Comparison of ENCODE assay signal across 26 mouse cellular contexts in the genomic region with DNA sequence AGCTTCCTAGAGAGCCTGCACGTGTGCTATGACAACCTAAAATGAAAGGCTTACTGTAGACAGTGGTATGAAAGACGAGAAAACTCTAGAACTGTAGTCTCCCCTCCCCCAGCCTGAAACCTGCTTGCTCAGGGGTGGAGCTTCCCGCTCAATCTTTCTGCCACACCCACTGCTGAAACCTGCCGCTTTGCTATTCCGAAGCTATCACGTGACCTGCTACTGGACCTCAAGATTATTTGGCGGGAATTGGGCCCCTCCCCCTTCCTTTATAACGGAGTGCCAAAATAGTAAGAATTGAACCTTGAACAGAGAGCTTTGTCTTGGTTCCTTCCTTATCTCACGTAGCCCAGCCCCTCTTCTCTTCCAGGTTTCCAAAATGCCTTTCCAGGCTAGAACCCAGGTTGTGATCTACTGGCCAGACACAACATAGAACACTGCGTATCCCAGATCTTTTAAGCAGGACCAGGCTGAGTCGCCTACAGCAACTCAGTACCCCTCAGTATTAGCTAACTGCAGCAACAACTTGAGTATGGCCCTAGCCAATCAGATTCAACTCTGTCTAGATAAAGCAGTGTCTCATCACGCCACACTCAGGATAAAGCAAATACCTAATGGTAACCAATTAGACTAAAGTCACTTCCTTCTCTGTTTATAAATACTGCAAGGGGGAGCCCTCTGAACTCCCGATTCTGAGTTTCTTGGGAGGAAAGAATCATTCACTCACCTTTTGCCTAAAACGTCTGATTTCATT. TPM values are rescaled to one million over a fixed set of nuclear protein-coding genes. Genes with fewer than 3 reads are reported as not detected.
DNase-seq lines count a peak whose midpoint lies in the region; ATAC-seq and TF ChIP-seq lines count a peak whose summit lies in the region.
"Had no signal": no experiment of that assay in that cellular context is flagged by ENCODE, and none has a peak within 500 bp of the region (broad histone marks: within the 10 kb centered on the region; RNA-seq: fewer than 3 reads in every experiment).

No protein-coding gene starts in this region.

- no peak overlapping the region for H3K9ac ChIP-seq in lung, embryonic 14.5 days
- H3K9ac ChIP-seq in CH12.LX (ENCODE audit: insufficient read depth, low read depth): no peak overlapping the region
- H3K9ac ChIP-seq: embryonic facial prominence, embryonic 12.5 days; embryonic facial prominence, embryonic 15.5 days; forebrain, postnatal 0 days; hindbrain, embryonic 12.5 days; hindbrain, embryonic 15.5 days had no signal

- no peaks in the 10 kb centered on the region for H3K9me3 ChIP-seq in lung, embryonic 14.5 days (ENCODE audit: low read depth, low read length)
- H3K9me3 ChIP-seq in CH12.LX (replicated peaks; ENCODE audit: low read length): no peaks in the 10 kb centered on the region
- H3K9me3 ChIP-seq in limb, embryonic 10.5 days (replicated peaks): no peaks in the 10 kb centered on the region
- H3K9me3 ChIP-seq: embryonic facial prominence, embryonic 12.5 days; embryonic facial prominence, embryonic 15.5 days; G1E; hindbrain, embryonic 12.5 days; hindbrain, embryonic 15.5 days had no signal

- no peak for TF ChIP-seq CTCF in lung, embryonic 14.5 days (IDR thresholded peaks at IDR 0.05; ENCODE audit: low read depth)
- TF ChIP-seq CTCF in CH12.LX (conservative IDR thresholded peaks at IDR 0.05 in 1 of 2, IDR thresholded peaks at IDR 0.05 in 1 of 2; ENCODE audit: low read depth in 2 of 2, low read length in 2 of 2): no peak

- DNase-seq in lung, embryonic 14.5 days: peak; percentile 64
- no peak for DNase-seq in lung, postnatal 10 days
- DNase-seq in CH12.LX (ENCODE audit: extremely low read depth) (no peak), ES-CJ7 (ENCODE audit: low read depth, low spot score) (peak; percentile 66)
- DNase-seq in limb, embryonic 10.5 days (ENCODE audit: low spot score): peak; percentile 7
- no peak for DNase-seq in adrenal gland, postnatal 25 days
- DNase-seq in testis, postnatal 10 days (ENCODE audit: low spot score): no peak
- DNase-seq: adrenal gland, adult 8-10 months; adrenal gland, postnatal 36 days; cerebellum, adult 18-20 months; cerebellum, adult 9-10 months; cerebellum, postnatal 14 days; forebrain, postnatal 0 days; gastrocnemius, adult 2 months; gastrocnemius, postnatal 14 days; heart, adult 2 months had no signal

- H3K4me3 ChIP-seq in lung, embryonic 14.5 days (ENCODE audit: low read depth, low read length): no peak overlapping the region
- H3K4me3 ChIP-seq in CH12.LX (replicated peaks in 1 of 3; ENCODE audit: low read depth in 2 of 3, low read length in 2 of 3, poor library complexity in 1 of 3): no peak overlapping the region
- no peak overlapping the region for H3K4me3 ChIP-seq in limb, embryonic 10.5 days
- H3K4me3 ChIP-seq: embryonic facial prominence, embryonic 12.5 days; embryonic facial prominence, embryonic 15.5 days; gastrocnemius, adult 2 months; heart, adult 2 months; hindbrain, embryonic 12.5 days; hindbrain, embryonic 15.5 days had no signal

- no peak for TF ChIP-seq POLR2A in CH12.LX (IDR thresholded peaks at IDR 0.05; ENCODE audit: low read depth, low read length)

- in situ Hi-C loops in CH12.LX (cut with MboI; ENCODE audit: low pct_ligation_motif_present, low pct_unique_long_range_greater_than_20kb, low sequenced_read_pairs): no loop called here

- TF ChIP-seq EP300 in CH12.LX (IDR thresholded peaks at IDR 0.05; ENCODE audit: low read length): no peak

- H3K4me1 ChIP-seq in lung, embryonic 14.5 days (ENCODE audit: insufficient read depth): no peaks in the 10 kb centered on the region
- H3K4me1 ChIP-seq in CH12.LX (ENCODE audit: control insufficient read depth in 1 of 2, insufficient read depth in 2 of 2): no peaks in the 10 kb centered on the region
- H3K4me1 ChIP-seq in limb, embryonic 10.5 days: no peaks in the 10 kb centered on the region
- H3K4me1 ChIP-seq: embryonic facial prominence, embryonic 12.5 days; hindbrain, embryonic 12.5 days; hindbrain, embryonic 15.5 days had no signal

- H3K27ac ChIP-seq in lung, embryonic 14.5 days (ENCODE audit: low read depth): no peak overlapping the region
- H3K27ac ChIP-seq in CH12.LX (ENCODE audit: insufficient read depth, low read depth): no peak overlapping the region
- no peak overlapping the region for H3K27ac ChIP-seq in limb, embryonic 10.5 days
- H3K27ac ChIP-seq: embryonic facial prominence, embryonic 12.5 days; embryonic facial prominence, embryonic 15.5 days; gastrocnemius, adult 2 months; heart, adult 2 months; hindbrain, embryonic 12.5 days; hindbrain, embryonic 15.5 days had no signal

- ATAC-seq in lung, embryonic 14.5 days (ENCODE audit: insufficient read depth): peak; percentile 90; the same call in 1 of the 2 replicates
- ATAC-seq: activated CD4-positive, CD25-positive, alpha-beta regulatory T cell, adult 4 months; CD4-positive, CD25-positive, alpha-beta regulatory T cell, adult 4 months; forebrain, embryonic 14.5 days; forebrain, postnatal 0 days; Patski had no signal

- no peaks in the 10 kb centered on the region for H3K79me2 ChIP-seq in CH12.LX (replicated peaks; ENCODE audit: control insufficient read depth, extremely low read depth, insufficient read depth, poor library complexity, severe bottlenecking)

- H3K36me3 ChIP-seq in lung, embryonic 14.5 days (ENCODE audit: insufficient read depth): no peaks in the 10 kb centered on the region
- H3K36me3 ChIP-seq in CH12.LX (replicated peaks in 1 of 2; ENCODE audit: control insufficient read depth in 1 of 2, insufficient read depth in 1 of 2, low read length in 1 of 2): no peaks in the 10 kb centered on the region
- H3K36me3 ChIP-seq in limb, embryonic 10.5 days: no peaks in the 10 kb centered on the region
- H3K36me3 ChIP-seq: embryonic facial prominence, embryonic 12.5 days; embryonic facial prominence, embryonic 15.5 days; G1E; hindbrain, embryonic 12.5 days; hindbrain, embryonic 15.5 days had no signal

- H3K4me2 ChIP-seq in lung, embryonic 14.5 days: no peak overlapping the region
- no peak overlapping the region; the same call in 1 of the 2 replicates for H3K4me2 ChIP-seq in CH12.LX (ENCODE audit: insufficient read depth, low read depth, poor library complexity, severe bottlenecking)
- H3K4me2 ChIP-seq: embryonic facial prominence, embryonic 12.5 days; embryonic facial prominence, embryonic 15.5 days; heart, embryonic 11.5 days; hindbrain, embryonic 12.5 days; hindbrain, embryonic 15.5 days had no signal

- no peak for TF ChIP-seq RAD21 in CH12.LX (IDR thresholded peaks at IDR 0.05; ENCODE audit: low read depth, low read length)

- H3K27me3 ChIP-seq in lung, embryonic 14.5 days (ENCODE audit: insufficient read depth, low read length): no peaks in the 10 kb centered on the region
- H3K27me3 ChIP-seq in CH12.LX (replicated peaks): no peaks in the 10 kb centered on the region
- H3K27me3 ChIP-seq in limb, embryonic 10.5 days (ENCODE audit: low read depth, poor library complexity, severe bottlenecking): no peaks in the 10 kb centered on the region
- H3K27me3 ChIP-seq: embryonic facial prominence, embryonic 12.5 days; embryonic facial prominence, embryonic 15.5 days; hindbrain, embryonic 12.5 days; hindbrain, embryonic 15.5 days had no signal

- 53% methylated on average over 14 of the region's 14 CpGs for WGBS in lung, embryonic 14.5 days
- WGBS in limb, embryonic 10.5 days: 86% methylated on average over 14 of the region's 14 CpGs

- dilution Hi-C loops in CH12.LX (cut with MboI; ENCODE audit: extremely low pct_ligation_motif_present, extremely low pct_unique_long_range_greater_than_20kb, low sequenced_read_pairs): no loop called here

TF ChIP-seq in CH12.LX, 34 proteins besides CTCF, POLR2A, EP300 and RAD21:
- TF ChIP-seq NRF1 (IDR thresholded peaks at IDR 0.05; ENCODE audit: low read depth, low read length) (no peak), USF1 (IDR thresholded peaks at IDR 0.05; ENCODE audit: low read depth, low read length) (peak; percentile 43), BHLHE40 (IDR thresholded peaks at IDR 0.05; ENCODE audit: low read depth, low read length) (0 out of 2 replicates have a peak, but pooled peaks have one; percentile 18)

RNA-seq across cellular contexts. Expression of gene Arl15, which starts 31.4 kb away (rescaled TPM):
- polyA plus RNA-seq in lung, embryonic 14.5 days (2014; fragmentation: Nextera tagmentation; extraction: Ambion mirVana): 8.6 and 11.8 TPM in 2 replicates
- total RNA-seq in CH12.LX (2012; rRNA removed) (2.2 and 2.5 TPM in 2 replicates), CH12.LX (2014; rRNA removed) (5.0 and 5.2 TPM in 2 replicates)
- polyA plus RNA-seq in CH12.LX (2012; ENCODE audit: insufficient read length, low read depth): 4.2 and 4.8 TPM in 2 replicates
- polyA plus RNA-seq in limb, embryonic 10.5 days (2016; fragmentation: Nextera tagmentation; extraction: Ambion mirVana): 10.0 and 12.9 TPM in 2 replicates
- 27.8 and 30.2 TPM in 2 replicates for total RNA-seq in adrenal gland, postnatal 25 days (2021)

Comparison
In these comparisons a context has a peak if more than half of its experiments do, and no peak if none do; other contexts are left out.
1. DNase-seq: peak in lung, embryonic 14.5 days (single experiment), ES-CJ7 (single experiment) and limb, embryonic 10.5 days (single experiment); none in lung, postnatal 10 days (single experiment), CH12.LX (single experiment), adrenal gland, postnatal 25 days (single experiment) and testis, postnatal 10 days (single experiment).